Mouse (Mus musculus) embryonic facial prominence, embryonic 15.5 days (tissue): ENCODE data around the gene Lrmda. TPM values are rescaled to one million over a fixed set of nuclear protein-coding genes. Genes with fewer than 3 reads are reported as not detected.

Experiments
- ATAC-seq: fragments of 200-750 bp; cut with Nextera tagmentation; 2 replicates; pipeline ENCODE4 v1.8.0; 2017; ENCODE audit warnings: low read depth, moderate TSS enrichment; ENCODE audit not compliant: insufficient number of reproducible peaks, low FRiP score, low TSS enrichment
- H3K27ac ChIP-seq: fragments of 300-500 bp; sonication (generic); replicated peaks from 2 replicates; pipeline ENCODE4 v1.5.1; 2015; ENCODE audit warnings: mild to moderate bottlenecking, inconsistent platforms
- H3K27me3 ChIP-seq: fragments of 300-500 bp; sonication (generic); 2 replicates; pipeline ENCODE4 v1.6.1; 2015; ENCODE audit warnings: inconsistent platforms
- H3K36me3 ChIP-seq: fragments of 300-500 bp; sonication (generic); 2 replicates; pipeline ENCODE4 v1.6.1; 2015; ENCODE audit warnings: mild to moderate bottlenecking, inconsistent platforms
- H3K4me1 ChIP-seq: fragments of 300-500 bp; sonication (generic); 2 replicates; pipeline ENCODE4 v1.6.1; 2015; ENCODE audit warnings: inconsistent platforms
- H3K4me2 ChIP-seq: fragments of 300-500 bp; sonication (generic); replicated peaks from 2 replicates; pipeline ENCODE4 v1.6.1; 2015; ENCODE audit warnings: mild to moderate bottlenecking, inconsistent platforms
- H3K4me3 ChIP-seq: fragments of 300-500 bp; sonication (generic); replicated peaks from 2 replicates; pipeline ENCODE4 v1.5.1; 2015; ENCODE audit warnings: mild to moderate bottlenecking, inconsistent platforms
- H3K9ac ChIP-seq: fragments of 300-500 bp; sonication (generic); 2 replicates; pipeline ENCODE4 v1.6.1; 2015; ENCODE audit warnings: inconsistent platforms
- H3K9me3 ChIP-seq: fragments of 300-500 bp; sonication (generic); replicated peaks from 2 replicates; pipeline ENCODE4 v1.6.1; 2016; ENCODE audit warnings: inconsistent platforms
- WGBS: fragments of 180-500 bp; shearing (Covaris S2); methylation state at CpG from one replicate; pipeline ENCODE4 v1.1.7; 2015; 5-methylcytosine and 5-hydroxymethylcytosine counted together
- polyA plus RNA-seq: library from polyadenylated mRNA; unstranded; fragments of >200 nt; fragmentation: Nextera tagmentation; extraction: Ambion mirVana; gene quantifications from 2 replicates; pipeline ENCODE4 v1.2.1, GENCODE M21; 2015

The Lrmda gene
- polyA plus RNA-seq, 1 experiment from 2014 or later: 0.64 TPM

DNA sequence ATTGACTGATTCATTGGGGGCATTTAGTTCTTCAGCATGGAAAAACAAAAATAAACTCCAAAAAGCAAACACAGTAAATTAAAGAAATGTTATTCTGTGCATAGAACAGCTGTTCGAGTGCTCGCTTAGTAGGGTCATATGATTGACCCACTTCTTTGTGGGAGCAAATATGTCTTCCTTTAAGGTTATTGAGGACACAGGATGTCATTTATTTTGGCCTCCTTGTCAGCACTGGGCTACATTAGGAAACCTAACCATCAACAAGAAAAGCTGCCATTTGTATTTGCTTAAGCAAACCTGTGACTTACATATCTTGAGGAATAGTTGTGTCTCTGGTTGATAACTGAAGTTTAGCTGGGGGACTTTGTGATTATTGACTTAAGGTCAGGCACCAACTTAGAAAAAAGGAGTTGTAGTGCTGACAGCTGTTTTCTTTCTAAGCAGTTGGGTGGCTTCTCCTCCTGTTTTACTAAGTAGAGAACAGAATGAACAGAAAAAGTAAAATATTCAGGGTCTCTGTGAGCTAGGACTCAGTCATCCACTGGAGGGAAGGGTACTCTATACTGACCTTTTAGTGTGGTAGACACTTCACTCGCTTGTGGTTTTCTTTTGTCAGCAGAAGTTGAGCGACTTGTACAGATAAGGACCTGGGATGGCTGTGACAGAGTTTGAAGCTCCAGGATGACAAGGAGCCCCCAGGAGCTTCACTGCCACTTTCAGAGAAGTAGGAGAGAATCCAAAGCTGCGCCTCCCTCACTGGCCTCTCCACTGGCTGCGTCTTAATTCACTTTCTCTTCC is 696.3 kb downstream of the Lrmda start:
- 81% methylated on average over 6 of the region's 6 CpGs for WGBS
- Histone ChIP-seq H3K4me3 (no peak overlapping the region), H3K4me2 (no peak overlapping the region), H3K27ac (no peak overlapping the region), H3K27me3 (no peaks in the 10 kb centered on the region), H3K9ac (no peak overlapping the region), H3K4me1 (no peaks in the 10 kb centered on the region), H3K9me3 (no peaks in the 10 kb centered on the region), H3K36me3 (no peaks in the 10 kb centered on the region)
- ATAC-seq: no peak

DNA sequence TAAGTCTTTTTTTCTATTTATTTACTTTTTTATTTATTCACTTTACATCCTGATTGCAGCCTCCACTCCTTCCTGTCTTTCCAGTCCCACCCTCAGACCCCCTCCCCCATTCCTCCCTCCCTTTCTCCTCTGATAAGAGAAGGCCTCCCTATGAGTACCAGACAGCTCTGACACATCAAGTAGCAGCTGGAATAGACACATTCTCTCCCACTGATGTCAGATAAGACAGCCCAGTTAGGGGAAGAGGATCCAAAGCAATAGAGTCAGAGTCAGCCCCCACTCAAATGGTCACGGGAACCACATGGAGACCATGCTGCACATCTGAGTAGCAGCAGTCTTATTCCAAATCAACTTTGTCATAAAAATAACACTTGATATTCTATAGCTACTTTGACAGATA is 700.5 kb downstream of the Lrmda start:
- no peak for ATAC-seq
- no peak overlapping the region for H3K4me3 ChIP-seq
- H3K36me3 ChIP-seq: no peaks in the 10 kb centered on the region
- H3K9ac ChIP-seq: no peak overlapping the region
- peaks cover 11% of the 10 kb centered on the region for H3K4me1 ChIP-seq
- no peaks in the 10 kb centered on the region for H3K9me3 ChIP-seq
- H3K27ac ChIP-seq: no peak overlapping the region
- WGBS: 77% methylated on average over 1 of the region's 1 CpGs
- no peaks in the 10 kb centered on the region for H3K27me3 ChIP-seq
- H3K4me2 ChIP-seq: no peak overlapping the region

DNA sequence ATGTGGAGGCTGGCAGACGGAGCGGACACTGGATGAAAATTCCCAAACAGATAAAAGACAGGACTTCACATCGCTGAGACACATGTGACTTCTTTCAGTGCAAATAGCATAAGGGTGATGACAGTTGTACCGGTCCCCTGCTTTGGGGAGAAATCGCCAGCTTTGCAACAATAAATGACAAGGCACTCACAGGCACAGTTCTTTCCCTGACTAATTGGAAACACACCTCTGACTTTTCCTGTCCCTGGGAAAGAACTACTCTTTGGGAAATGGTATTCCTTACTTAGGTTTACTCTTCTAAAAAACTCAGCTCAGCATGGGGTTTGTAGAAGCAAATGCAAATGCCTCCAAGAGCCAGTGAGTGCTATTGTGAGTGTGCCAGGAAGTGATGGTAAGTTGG is 702.3 kb downstream of the Lrmda start:
- peak; percentile 57; the same call in 1 of the 2 replicates for ATAC-seq
- Histone ChIP-seq H3K4me3 (no peak overlapping the region), H3K9ac (no peak overlapping the region), H3K4me1 (peaks cover 11% of the 10 kb centered on the region), H3K36me3 (no peaks in the 10 kb centered on the region), H3K9me3 (no peaks in the 10 kb centered on the region), H3K27me3 (no peaks in the 10 kb centered on the region), H3K27ac (peak overlapping the region; percentile 48), H3K4me2 (no peak overlapping the region)
- WGBS: 17% methylated on average over 5 of the region's 5 CpGs

DNA sequence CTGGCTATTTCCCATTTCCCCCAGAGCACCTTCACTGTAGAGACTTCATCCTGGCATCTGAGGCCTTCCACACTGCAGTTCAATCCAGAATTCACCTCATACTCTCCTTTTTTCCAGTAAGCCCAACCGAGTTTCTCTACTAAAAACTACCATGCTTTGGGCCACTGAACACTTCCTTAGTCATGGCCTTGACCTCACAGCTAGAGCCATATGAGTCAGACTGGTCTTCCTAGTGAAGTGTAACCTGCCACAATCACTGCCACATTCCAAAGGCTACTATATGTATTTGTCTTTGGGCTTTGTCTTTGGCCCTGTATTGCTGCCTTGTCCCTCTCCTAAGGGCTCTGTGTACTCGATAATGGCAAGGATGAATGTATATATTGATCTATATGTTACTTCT is 708.0 kb downstream of the Lrmda start:
- WGBS: 79% methylated on average over 2 of the region's 2 CpGs
- Histone ChIP-seq H3K4me3 (no peak overlapping the region), H3K27ac (no peak overlapping the region), H3K9me3 (no peaks in the 10 kb centered on the region), H3K9ac (no peak overlapping the region), H3K4me2 (no peak overlapping the region), H3K27me3 (no peaks in the 10 kb centered on the region), H3K4me1 (0 out of 2 replicates have a peak, but pooled peaks cover 3% of the 10 kb centered on the region), H3K36me3 (no peaks in the 10 kb centered on the region)
- ATAC-seq: no peak

DNA sequence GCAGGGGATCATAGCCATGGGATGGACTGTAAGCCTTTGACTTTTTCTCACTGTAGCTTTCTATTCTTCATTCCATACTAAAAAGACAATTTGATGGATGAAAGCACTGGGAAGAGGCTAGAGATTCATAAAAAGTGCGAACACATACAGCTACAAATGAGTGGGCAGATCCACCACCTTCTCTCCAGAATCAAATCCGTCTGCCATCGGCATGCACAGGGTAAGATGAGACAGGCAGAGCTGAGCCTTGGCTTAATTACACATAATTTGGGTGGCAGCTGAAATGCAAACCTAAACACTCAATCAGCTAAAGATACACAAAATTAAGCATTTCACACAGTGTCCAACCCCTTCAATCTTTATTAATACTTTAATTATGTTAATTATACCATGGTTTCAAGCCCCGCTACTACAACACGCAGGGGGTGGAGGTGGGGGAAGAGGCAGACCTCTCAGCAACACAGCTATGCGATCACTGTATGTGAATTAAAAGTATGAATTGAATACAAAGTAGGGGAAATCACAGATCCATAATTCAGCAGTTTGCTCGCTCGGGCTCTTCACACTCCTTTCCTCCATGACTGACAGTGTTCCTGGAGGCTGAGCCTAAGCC is 709.2 kb downstream of the Lrmda start:
- Histone ChIP-seq H3K27me3 (no peaks in the 10 kb centered on the region), H3K4me2 (no peak overlapping the region), H3K4me3 (no peak overlapping the region), H3K36me3 (no peaks in the 10 kb centered on the region), H3K9ac (no peak overlapping the region), H3K27ac (no peak overlapping the region), H3K9me3 (no peaks in the 10 kb centered on the region), H3K4me1 (no peaks in the 10 kb centered on the region)
- no peak for ATAC-seq
- WGBS: 67% methylated on average over 8 of the region's 8 CpGs

DNA sequence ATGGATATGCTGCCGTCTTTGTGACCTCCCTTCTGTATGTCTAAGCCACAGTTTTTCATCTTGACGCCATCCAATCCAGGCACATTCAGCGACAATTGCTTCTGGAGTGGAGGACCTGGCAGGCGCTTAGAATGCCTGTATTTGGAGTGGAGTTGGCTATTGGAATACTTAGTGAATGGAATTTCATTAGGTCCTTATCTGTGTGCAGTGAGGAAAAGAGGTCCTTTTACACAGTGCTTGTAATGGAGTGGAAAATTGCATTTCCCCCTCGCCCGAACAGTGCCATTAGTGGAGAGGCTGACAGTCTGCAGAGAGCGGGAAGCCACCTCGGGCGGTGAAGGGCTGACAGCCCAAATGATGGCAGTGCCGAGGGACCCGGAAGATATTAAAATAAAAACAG is 719.1 kb downstream of the Lrmda start:
- Histone ChIP-seq H3K4me1 (peaks cover 5% of the 10 kb centered on the region; the same call in 1 of the 2 replicates), H3K4me3 (no peak overlapping the region), H3K4me2 (no peak overlapping the region), H3K9ac (no peak overlapping the region), H3K27me3 (no peaks in the 10 kb centered on the region), H3K27ac (no peak overlapping the region), H3K36me3 (no peaks in the 10 kb centered on the region), H3K9me3 (no peaks in the 10 kb centered on the region)
- no peak for ATAC-seq
- WGBS: 60% methylated on average over 11 of the region's 11 CpGs

DNA sequence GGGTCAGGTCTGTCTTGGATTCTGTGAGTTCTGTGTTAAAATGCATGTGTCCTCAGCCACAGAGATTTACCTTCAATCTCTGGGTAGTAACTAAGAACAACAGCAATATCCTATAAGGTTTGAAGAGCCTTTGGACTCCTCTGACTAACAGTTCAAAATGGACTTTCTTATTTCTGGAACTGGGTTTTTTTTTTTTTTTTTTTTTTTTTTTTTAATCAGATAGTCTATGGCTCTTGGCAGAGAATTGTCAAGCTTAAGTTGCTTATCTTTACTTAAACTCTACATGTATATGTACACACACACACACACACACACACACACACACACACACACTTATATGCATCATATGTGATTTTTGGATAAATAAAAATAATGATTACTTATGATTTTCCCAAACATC is 723.0 kb downstream of the Lrmda start:
- Histone ChIP-seq H3K4me2 (no peak overlapping the region), H3K36me3 (no peaks in the 10 kb centered on the region), H3K4me3 (no peak overlapping the region), H3K4me1 (peaks cover 11% of the 10 kb centered on the region), H3K27me3 (no peaks in the 10 kb centered on the region), H3K9ac (no peak overlapping the region), H3K9me3 (no peaks in the 10 kb centered on the region), H3K27ac (no peak overlapping the region)
- ATAC-seq: no peak

DNA sequence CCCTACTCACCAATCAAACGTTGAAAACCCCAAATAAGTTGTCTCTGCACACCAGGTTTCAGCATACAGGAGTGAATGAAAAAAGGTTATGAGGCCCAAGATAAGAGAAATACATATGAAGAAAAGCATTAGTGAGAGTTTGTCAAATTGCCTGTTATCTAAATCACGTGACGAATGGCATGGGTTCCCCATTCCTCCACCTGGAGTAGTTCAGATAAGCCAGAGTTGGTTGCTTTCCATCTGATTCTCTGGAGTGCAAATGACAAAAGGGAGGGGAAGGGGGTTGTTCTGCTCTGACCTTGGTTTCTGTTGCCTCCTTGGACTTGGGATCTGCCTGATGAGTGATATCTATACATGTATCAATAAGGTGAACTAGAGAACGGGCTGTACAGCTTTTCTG is 723.8 kb downstream of the Lrmda start:
- no peak overlapping the region for H3K4me3 ChIP-seq
- peaks cover 11% of the 10 kb centered on the region for H3K4me1 ChIP-seq
- 81% methylated on average over 4 of the region's 4 CpGs for WGBS
- H3K27me3 ChIP-seq: no peaks in the 10 kb centered on the region
- H3K4me2 ChIP-seq: no peak overlapping the region
- no peak overlapping the region for H3K27ac ChIP-seq
- no peak overlapping the region for H3K9ac ChIP-seq
- H3K36me3 ChIP-seq: no peaks in the 10 kb centered on the region
- H3K9me3 ChIP-seq: no peaks in the 10 kb centered on the region
- no peak for ATAC-seq

DNA sequence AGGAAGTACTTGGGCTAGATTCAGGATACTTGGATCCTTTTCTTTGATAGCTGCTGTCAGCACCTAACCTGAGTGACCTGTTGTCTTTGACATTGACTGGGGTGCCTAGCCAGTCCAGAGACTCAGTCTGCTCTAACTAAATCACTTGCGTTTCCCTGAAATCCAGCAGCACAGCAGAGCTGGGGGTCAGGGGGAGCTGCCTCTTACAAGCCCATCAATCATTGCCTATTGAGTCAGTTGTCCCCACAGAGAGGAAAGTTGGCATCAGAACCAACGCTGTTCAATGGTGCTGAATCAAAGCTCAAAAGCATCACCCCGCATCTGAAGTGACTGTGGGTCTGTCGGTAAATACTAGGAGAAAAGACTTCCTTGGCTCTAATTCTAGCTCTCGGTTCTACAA is 725.2 kb downstream of the Lrmda start:
- 44% methylated on average over 5 of the region's 5 CpGs for WGBS

DNA sequence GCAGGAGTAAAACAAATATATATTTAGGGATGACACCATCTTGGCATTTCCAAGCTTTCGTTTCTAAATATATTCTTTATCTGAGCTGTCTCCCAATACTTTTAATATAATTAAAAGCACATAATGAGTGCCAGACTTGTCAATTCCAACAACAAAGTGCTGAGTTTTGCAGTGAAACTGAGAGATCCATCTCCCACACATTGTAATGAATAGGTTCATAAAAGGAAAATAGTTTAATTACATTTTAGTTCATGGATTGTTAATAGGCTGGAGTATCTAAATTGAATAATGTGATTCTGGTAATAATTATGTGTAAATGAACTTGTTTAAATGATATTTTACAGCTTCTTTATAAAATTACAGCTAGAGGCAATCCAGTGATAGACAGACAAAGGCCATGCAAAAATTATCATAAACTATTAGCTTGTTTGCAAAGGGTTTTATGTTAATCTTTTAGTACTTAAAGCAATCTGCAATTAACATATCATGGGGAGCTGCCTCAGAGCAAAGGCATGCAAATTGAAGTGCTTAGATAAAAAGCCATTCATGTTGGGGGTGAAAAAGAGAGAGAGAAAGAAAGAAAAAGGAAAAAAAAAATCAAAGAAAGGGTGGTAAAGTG is 725.9 kb downstream of the Lrmda start:
- ATAC-seq: no peak
- no peak overlapping the region for H3K9ac ChIP-seq
- no peaks in the 10 kb centered on the region for H3K9me3 ChIP-seq
- H3K4me2 ChIP-seq: no peak overlapping the region
- H3K4me3 ChIP-seq: no peak overlapping the region
- no peaks in the 10 kb centered on the region for H3K27me3 ChIP-seq
- 45% methylated on average over 1 of the region's 1 CpGs for WGBS
- no peaks in the 10 kb centered on the region for H3K36me3 ChIP-seq
- H3K27ac ChIP-seq: no peak overlapping the region
- H3K4me1 ChIP-seq: peaks cover 7% of the 10 kb centered on the region; the same call in 1 of the 2 replicates

More for the DNA sequence above, 725.2 kb downstream of the Lrmda start:
- H3K9me3 ChIP-seq: no peaks in the 10 kb centered on the region
- H3K4me3 ChIP-seq: no peak overlapping the region
- no peaks in the 10 kb centered on the region for H3K36me3 ChIP-seq
- H3K27ac ChIP-seq: no peak overlapping the region
- H3K27me3 ChIP-seq: no peaks in the 10 kb centered on the region
- H3K4me2 ChIP-seq: no peak overlapping the region
- ATAC-seq: no peak
- H3K4me1 ChIP-seq: peaks cover 6% of the 10 kb centered on the region; the same call in 1 of the 2 replicates
- no peak overlapping the region for H3K9ac ChIP-seq

DNA sequence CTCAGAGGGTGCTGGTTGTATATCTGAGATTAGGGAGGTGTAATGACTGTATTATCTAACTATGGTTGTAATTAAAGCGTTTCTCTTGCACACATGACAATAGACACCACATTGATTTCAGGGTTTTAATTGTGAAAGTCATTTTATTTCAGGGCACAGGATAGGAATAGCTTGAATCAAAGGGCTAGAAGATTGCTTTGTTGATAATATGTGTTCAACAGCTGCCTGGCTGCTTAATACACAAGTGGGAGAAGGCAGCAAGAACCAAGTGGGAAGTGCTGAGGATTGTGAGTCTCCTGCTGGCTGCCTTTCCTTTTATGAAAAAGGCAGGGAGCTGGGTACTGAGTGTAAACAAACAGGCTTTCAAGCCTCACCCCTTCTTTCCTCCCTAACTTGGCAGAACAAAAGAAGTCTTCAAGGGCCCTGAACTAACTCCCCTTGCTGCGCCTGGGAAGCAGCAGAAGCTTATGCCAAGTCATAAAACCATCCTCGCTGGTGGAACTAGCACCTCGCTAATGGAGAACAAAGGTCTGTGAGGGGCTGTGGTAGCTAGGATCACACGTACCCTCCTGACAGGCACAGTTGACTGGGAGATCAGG is 726.5 kb downstream of the Lrmda start:
- Histone ChIP-seq H3K9me3 (no peaks in the 10 kb centered on the region), H3K4me3 (no peak overlapping the region), H3K27ac (0 out of 2 replicates have a peak overlapping the region, but pooled peaks have one; percentile 29), H3K36me3 (no peaks in the 10 kb centered on the region), H3K4me1 (peaks cover 13% of the 10 kb centered on the region), H3K4me2 (no peak overlapping the region), H3K9ac (no peak overlapping the region), H3K27me3 (no peaks in the 10 kb centered on the region)
- WGBS: 15% methylated on average over 5 of the region's 5 CpGs
- ATAC-seq: no peak
